Mouse (Mus musculus) urinary bladder, adult 2 months (tissue): ENCODE measurements around the gene Gtf2ird2. TPM values are rescaled to one million over a fixed set of nuclear protein-coding genes. Genes with fewer than 3 reads are reported as not detected.

ENCODE experiments used
- DNase-seq: peaks from one replicate; pipeline ENCODE4 v3.0.0; 2022; ENCODE audit warnings: low spot score
- polyA plus RNA-seq: library from polyadenylated mRNA; depleted of rRNA; stranded (reverse); fragments of >200 nt; gene quantifications from 2 replicates; pipeline ENCODE4 v1.2.3, GENCODE M21; 2012

Gene Gtf2ird2
- polyA plus RNA-seq, 1 experiment, result 9.4 TPM

DNA sequence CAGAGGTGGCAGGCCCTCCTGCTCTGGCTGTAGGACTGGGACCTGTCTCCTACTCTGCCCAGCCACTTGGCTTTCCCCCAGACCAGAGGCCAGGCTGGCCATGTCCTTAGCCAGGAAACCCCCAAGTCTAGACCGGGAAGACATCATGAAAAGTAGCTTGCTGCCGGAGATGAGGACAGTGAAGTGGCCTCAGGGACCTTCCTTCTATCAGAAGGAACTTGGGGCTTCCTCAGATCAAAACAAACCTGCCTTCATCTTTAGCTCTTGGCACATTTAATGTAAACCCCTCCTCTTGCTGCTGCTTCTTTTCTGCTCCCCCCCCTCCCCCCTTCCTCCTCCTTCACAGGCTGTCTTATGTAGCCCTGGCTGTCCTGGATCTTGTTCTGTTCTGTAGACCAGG, 50.4 kb downstream of the Gtf2ird2 start:
- DNase-seq, result no peak

GRCm38 (mm10) chr5:134235111-134235510, 51.3 kb downstream of the Gtf2ird2 start:
- DNase-seq, result no peak

DNA sequence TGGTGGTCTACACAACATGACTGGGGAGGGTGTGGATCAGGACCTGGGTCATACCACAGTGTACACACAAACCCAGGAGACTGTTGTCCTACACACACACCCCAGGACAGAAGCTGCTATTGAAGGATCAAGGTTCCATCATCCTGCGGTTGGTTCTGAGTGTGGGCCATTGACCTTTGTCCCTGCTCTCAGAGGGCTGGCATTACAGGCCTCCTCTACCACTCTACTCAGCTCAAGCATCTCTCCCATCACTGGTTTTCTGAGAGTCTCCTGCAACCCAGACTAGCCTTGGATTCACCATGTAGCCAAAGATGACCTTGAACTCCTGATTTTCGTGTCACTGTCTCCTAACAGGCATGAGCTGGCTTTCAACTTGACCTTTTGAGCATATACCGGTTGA, 52.4 kb downstream of the Gtf2ird2 start:
- DNase-seq, result no peak

GRCm38 (mm10) chr5:134236796-134237195, 53.0 kb downstream of the Gtf2ird2 start:
- no peak for DNase-seq

GRCm38 (mm10) chr5:134237508-134237907, 53.7 kb downstream of the Gtf2ird2 start:
- DNase-seq, result no peak

- DNase-seq, result no peak
Measured at GRCm38 (mm10) chr5:134237936-134238760, 54.3 kb downstream of the Gtf2ird2 start.

GRCm38 (mm10) chr5:134241831-134242230, 58.0 kb downstream of the Gtf2ird2 start:
- DNase-seq, result no peak

DNA sequence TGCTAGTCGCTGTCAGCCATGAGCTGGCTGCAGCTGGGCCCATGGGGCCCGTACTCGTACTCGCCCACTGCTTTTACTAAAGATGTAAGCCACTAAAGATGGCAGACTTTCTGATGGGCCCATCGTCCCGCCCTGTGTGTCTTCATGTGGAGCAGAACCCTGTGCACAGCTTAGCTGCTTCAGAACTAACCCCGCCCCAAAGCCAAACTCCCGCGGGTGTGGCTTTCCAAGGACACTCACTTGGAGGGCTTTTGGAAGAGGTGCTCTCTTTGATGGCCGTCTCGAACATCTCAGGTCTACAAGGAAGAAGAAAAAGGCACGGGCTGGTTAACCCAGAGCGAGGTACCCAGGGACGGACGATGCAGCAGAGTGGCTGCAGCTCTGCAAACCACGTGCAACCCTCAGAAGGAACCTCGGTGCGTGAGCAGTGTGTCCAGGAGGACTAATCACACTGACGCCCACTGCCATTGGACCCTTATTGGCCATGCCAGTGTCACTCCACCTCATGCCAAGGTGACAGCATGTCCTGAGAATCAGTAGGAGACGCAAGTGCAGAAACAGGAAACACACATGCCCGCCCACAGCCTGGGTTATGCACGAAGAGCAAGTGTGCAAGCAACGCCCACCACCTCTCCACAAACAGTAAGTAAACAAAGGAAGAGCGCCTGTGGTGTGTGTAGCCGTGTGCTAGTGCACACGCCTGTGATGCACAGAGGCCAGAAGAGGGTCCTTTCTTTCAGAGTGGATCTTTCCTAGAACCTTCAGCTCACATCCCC, 60.0 kb downstream of the Gtf2ird2 start:
- no peak for DNase-seq

DNA sequence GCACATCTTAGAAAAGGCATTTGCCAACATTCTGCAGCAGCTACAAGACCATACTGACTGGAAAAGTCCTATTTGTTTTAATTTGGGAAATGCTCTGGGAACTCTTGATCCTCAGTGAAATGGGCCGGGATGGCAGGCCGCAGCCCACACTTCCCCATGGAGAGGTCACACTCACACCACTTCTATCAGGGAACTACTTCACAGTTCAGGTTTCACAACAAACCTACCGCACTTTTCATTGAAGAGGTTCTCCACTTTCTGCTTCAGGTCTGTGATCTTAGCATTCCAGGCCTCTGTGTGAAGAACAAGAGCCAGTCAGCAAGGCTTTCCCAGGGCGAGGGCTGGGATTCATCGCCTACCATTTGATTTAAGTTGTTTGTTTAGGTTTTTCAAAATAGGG, 61.1 kb downstream of the Gtf2ird2 start:
- no peak for DNase-seq

- no peak for DNase-seq
Measured at GRCm38 (mm10) chr5:134246146-134246545, 62.3 kb downstream of the Gtf2ird2 start.

DNA sequence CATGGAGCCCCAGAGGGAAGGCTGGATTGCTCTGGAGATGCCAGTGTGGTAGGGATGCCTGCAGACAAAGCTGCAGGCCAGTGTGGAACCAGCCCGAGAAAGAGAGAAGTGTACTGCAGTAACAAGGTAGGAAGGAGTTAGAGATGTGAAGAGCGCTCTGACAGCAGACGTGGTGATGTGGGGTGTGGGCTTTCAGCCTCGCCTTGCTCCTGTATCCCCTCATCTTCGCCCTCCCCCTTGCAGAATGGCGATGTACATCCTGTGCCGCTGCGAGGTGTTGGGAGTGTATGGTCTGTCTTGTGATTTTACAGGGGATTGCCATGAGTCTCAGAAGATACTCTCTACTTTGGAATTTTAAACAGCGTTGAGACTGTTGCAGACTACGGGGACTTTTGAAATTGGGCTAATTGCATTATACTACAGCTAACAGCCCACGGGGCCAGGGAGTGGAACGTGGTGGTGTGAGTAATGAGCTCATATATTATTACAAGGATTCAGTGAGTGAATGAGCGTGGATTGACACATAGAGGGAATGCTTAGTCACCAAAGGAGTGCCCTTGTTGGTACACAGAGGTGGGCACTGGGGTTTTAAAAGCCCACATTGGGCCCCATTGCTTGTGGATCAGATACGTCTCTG, 64.9 kb downstream of the Gtf2ird2 start:
- no peak for DNase-seq

DNA sequence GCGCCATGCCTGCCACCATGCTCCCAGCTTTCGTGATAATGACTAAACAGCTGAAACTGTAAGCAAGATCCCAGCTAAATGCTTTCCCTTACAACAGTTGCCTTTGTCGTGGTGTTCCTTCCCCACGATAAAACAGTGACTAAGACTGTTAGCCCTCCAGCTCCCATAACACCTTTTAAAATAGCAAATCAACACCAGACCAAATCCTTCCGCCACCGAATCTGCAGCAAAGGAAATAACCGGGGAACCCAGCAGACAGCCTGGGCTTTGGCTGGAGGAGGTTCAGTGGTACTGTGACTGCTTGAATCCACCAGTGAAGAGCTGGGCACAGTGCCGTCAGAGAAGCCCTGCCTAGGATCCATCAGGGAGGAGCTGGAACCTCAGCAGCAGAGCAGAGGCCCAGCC, 65.4 kb downstream of the Gtf2ird2 start:
- no peak for DNase-seq

- DNase-seq, result no peak
Measured at GRCm38 (mm10) chr5:134250601-134251000, 66.8 kb downstream of the Gtf2ird2 start.

GRCm38 (mm10) chr5:134251083-134251482, 67.3 kb downstream of the Gtf2ird2 start:
- DNase-seq, result no peak

GRCm38 (mm10) chr5:134253806-134254205, 70.0 kb downstream of the Gtf2ird2 start:
- no peak for DNase-seq

DNA sequence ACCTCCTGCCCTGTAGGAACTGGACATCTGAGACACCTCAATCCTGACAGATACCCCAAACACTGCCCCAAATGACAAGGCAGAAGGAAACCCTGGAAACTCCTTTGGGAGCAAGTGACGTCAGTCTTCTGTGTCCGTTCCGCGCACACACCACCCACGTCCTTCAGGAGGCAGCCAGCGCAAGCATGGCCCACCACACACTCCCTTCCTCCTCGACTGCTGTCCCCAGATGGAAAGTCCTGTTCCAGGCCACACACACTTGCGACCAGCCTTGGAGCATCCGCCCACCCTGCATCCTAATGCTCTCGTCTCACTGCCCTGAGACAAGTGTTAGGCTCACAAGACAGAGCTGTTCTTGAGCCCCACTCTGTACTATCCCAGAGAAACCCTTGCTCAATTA, 71.5 kb downstream of the Gtf2ird2 start:
- DNase-seq, result no peak

DNA sequence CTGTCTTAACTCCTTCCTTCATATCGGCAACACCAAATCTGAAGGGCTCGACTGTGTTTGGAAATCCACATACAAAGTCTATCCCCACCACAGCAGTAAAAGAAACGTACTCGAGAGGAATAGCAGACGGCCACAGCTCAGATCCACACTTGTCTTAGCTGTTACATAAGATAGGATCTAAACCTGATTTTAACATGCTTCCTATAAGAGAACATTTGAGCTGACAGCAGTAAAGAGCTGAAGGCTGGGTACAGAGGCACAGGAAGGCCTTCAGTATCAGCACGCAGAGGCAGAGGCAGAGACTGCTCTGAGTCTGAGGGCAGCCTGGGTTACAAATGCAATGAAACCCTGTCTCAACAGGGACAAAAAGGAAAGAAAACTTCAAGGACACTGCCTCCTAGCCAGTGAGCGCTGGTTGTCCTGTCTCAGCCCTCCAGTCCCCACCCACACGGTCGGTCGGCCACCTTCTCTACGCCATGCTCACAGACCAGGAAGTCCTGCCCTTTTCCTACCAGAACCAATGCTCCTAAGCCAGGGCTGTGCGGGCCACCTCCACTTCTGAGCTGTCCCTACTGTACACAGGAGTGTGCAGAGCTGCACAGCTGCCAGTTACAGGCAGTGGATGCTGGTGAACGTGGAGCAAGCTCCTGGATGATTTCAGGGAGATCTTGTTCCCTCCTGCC, 73.7 kb downstream of the Gtf2ird2 start:
- DNase-seq, result no peak

DNA sequence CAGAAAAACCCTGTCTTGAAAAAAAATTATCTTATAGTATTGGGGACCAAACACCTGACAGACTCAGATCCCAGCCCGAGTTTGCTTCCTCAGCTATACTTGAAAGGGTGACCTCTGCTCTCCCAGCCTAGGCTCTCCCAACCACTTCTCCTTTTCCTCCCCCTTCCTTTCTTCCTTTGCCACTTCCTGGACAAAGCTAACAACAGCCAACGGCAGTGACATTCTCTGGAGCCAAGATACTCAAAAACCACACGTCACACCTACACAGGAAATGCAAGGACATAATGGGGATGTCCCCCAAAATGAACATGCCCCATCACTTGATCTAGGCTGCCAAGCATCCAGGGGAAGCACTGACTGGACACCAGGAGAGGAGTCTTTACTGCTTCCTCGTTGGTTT, 74.6 kb downstream of the Gtf2ird2 start:
- no peak for DNase-seq

- no peak for DNase-seq
Measured at GRCm38 (mm10) chr5:134258934-134259333, 75.1 kb downstream of the Gtf2ird2 start.

DNA sequence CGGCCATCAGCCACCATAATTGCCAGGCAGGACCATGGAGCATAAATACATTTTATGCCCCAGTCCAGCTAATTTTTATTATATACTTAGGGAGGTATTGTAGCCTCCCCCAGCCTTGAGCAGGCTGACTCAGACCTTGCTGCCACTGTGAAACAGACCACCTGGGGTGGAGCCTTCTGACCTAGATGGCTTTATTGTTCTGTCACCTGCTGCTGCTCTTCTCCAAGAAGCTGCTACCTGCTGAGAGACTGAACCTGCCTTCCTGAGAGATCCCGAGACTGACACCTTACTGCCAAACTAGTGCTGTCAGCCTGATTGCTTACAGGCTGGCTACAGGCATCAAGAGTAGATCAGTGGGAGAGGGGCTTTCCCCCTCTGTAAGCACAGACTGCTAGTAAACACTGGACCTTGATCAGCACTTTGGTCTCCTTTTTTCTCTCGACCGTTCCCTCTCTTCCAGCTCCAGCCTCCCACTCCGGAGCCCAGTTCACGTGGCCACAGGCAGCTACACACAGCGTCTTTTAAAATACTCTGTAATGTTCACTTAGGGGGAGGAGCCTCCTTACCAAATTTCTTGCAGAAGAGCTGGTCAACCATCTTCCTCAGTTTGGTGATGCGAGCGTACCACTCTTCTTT, 76.3 kb downstream of the Gtf2ird2 start:
- DNase-seq, result no peak

- no peak for DNase-seq
Measured at GRCm38 (mm10) chr5:134265890-134266289, 82.1 kb downstream of the Gtf2ird2 start.

- DNase-seq, result no peak
Measured at GRCm38 (mm10) chr5:134266404-134266803, 82.6 kb downstream of the Gtf2ird2 start.
